Mouse (Mus musculus) liver, embryonic 12.5 days (tissue): ENCODE results near the gene Satb2. TPM values are rescaled to one million over a fixed set of nuclear protein-coding genes. Genes with fewer than 3 reads are reported as not detected.

ENCODE experiments used
- ATAC-seq: fragments of 200-750 bp; cut with Nextera tagmentation; 2 replicates; pipeline ENCODE4 v1.8.0; 2017; ENCODE audit warnings: moderate number of reproducible peaks, mild to moderate bottlenecking, moderate library complexity
- H3K27ac ChIP-seq: fragments of 300-500 bp; sonication (generic); 2 replicates; pipeline ENCODE4 v1.5.1; 2016; ENCODE audit warnings: mild to moderate bottlenecking
- H3K27me3 ChIP-seq: fragments of 300-500 bp; sonication (generic); replicated peaks from 2 replicates; pipeline ENCODE4 v1.6.1; 2016; ENCODE audit warnings: mild to moderate bottlenecking, moderate library complexity
- H3K36me3 ChIP-seq: fragments of 300-500 bp; sonication (generic); 2 replicates; pipeline ENCODE4 v1.6.1; 2016; ENCODE audit warnings: mild to moderate bottlenecking, moderate library complexity
- H3K4me1 ChIP-seq: fragments of 300-500 bp; sonication (generic); 2 replicates; pipeline ENCODE4 v1.6.1; 2016
- H3K4me2 ChIP-seq: fragments of 300-500 bp; sonication (generic); 2 replicates; pipeline ENCODE4 v1.6.1; 2016; ENCODE audit warnings: mild to moderate bottlenecking, moderate library complexity
- H3K4me3 ChIP-seq: fragments of 300-500 bp; sonication (generic); 2 replicates; pipeline ENCODE4 v1.5.1; 2016; ENCODE audit warnings: mild to moderate bottlenecking, moderate library complexity
- H3K9ac ChIP-seq: fragments of 300-500 bp; sonication (generic); 2 replicates; pipeline ENCODE4 v1.6.1; 2016; ENCODE audit warnings: mild to moderate bottlenecking, moderate library complexity
- H3K9me3 ChIP-seq: fragments of 300-500 bp; sonication (generic); replicated peaks from 2 replicates; pipeline ENCODE4 v1.6.1; 2016; ENCODE audit warnings: mild to moderate bottlenecking, moderate library complexity
- WGBS: fragments of 180-500 bp; shearing (Covaris S2); methylation state at CpG from one replicate; pipeline ENCODE4 v1.1.7; 2016; ENCODE audit not compliant: insufficient replicate concordance; 5-methylcytosine and 5-hydroxymethylcytosine counted together
- polyA plus RNA-seq: library from polyadenylated mRNA; unstranded; fragments of >200 nt; fragmentation: Nextera tagmentation; extraction: Ambion mirVana; gene quantifications from 2 replicates; pipeline ENCODE4 v1.2.1, GENCODE M21; 2016

The Satb2 gene
- polyA plus RNA-seq, 1 experiment from 2014 or later = 0.02 TPM

DNA sequence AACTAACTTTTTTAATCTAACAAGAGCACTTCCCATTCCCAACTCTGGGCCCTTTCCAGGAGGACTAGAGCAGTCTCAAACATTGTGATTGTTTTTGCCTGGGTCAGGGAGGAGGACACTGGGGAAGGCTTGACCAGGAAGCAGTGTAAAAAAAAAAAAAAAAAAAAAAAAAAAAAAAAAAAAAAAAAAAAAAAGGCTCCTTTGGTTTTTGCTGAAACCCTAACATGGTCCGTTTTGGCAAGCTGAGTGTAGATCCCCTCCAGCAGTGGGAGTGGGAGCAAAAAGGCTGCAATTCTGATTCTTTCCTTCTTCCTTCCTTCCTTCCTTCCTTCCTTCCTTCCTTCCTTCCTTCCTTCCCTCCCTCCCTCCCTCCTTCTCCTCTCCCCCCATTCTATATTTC, 3.1 kb upstream of the Satb2 start:
- no peak overlapping the region for H3K4me2 ChIP-seq
- no peak overlapping the region for H3K27ac ChIP-seq
- H3K4me3 ChIP-seq = no peak overlapping the region
- ATAC-seq = no peak
- no peak overlapping the region for H3K9ac ChIP-seq
- H3K9me3 ChIP-seq = no peaks in the 10 kb centered on the region
- H3K36me3 ChIP-seq = no peaks in the 10 kb centered on the region
- peaks cover 94% of the 10 kb centered on the region for H3K27me3 ChIP-seq
- 0% methylated on average over 1 of the region's 1 CpGs for WGBS
- no peaks in the 10 kb centered on the region for H3K4me1 ChIP-seq

DNA sequence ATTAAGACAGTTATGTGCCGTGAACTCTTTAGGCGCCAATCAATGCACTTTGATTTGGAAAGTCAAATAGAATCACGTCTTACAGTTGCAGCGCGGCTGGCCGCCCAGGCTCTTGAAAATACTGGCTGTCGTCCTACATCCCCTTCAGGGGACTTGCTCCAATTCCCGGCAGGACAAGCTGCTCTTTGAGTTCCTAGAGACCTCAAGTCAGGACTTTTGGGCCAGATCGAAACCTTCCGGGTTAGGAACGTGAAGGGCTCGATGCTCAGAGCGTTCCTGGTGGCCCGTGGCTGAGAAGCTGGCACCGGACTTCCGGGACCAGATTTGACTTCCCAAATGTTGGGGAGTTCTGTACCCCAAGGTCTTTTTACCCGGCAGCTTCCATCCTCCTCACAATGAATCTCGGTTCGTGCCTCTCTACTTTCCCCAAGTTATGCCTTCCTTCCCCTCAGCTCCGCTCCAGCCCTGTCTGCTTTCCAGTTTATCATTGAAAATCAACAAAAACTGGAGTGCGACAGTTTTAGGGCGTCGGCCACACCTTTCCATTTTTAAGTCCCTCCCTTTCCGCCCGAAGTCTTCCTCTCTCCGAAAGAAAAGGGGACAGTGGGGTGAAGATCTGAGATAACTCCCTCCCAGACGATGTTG, 2.3 kb upstream of the Satb2 start:
- H3K4me1 ChIP-seq = no peaks in the 10 kb centered on the region
- no peaks in the 10 kb centered on the region for H3K9me3 ChIP-seq
- no peak overlapping the region for H3K27ac ChIP-seq
- no peaks in the 10 kb centered on the region for H3K36me3 ChIP-seq
- WGBS = 1% methylated on average over 27 of the region's 27 CpGs
- H3K4me3 ChIP-seq = no peak overlapping the region
- peak overlapping the region; percentile 24; the same call in 1 of the 2 replicates for H3K4me2 ChIP-seq
- ATAC-seq = no peak
- no peak overlapping the region for H3K9ac ChIP-seq
- H3K27me3 ChIP-seq = peaks cover 95% of the 10 kb centered on the region

DNA sequence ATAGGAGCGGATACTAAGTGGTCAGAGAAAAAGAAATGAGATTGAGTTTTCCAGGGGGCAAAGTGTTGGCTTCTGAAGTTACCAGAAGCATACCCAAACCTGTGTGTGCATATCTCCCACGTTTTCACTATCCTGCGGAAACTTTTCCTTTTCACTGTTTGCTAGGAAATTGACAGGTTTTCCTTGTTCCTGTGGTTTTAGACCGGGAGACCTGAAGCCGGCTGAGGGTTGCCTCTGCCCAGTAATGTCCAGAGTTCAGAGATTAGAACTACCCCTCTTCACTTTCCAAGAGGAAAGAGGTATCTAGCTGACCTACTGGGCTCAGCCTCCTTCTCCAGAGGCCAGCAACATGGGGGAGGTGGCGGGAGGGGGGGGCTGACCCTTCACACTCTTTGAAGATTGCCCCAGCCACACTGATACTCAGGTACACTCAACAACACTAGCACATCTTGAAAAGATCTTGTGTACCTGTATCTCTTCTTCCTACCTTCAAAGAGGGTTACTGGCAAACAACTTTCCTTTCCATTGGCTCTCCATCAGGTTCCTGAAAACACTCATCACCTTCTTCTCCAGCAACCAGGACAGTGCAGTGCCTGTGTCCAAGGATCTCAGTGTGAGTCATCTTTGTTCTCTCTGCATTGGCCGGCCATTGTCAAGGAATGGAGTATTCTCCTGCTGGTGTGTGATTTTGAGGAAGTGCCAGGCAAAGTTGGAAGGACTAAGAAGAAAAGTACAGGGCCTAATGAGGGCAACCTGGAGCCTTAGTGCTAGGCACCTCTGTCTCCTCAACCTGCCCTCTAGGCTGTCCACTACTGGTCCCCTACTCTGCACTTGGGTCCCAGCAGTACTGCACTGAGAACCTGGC, 1.3 kb upstream of the Satb2 start:
- no peaks in the 10 kb centered on the region for H3K4me1 ChIP-seq
- no peak overlapping the region for H3K4me2 ChIP-seq
- no peak overlapping the region for H3K27ac ChIP-seq
- no peaks in the 10 kb centered on the region for H3K9me3 ChIP-seq
- WGBS = 3% methylated on average over 7 of the region's 7 CpGs
- no peaks in the 10 kb centered on the region for H3K36me3 ChIP-seq
- ATAC-seq = no peak
- no peak overlapping the region for H3K4me3 ChIP-seq
- peaks cover 92% of the 10 kb centered on the region for H3K27me3 ChIP-seq
- no peak overlapping the region for H3K9ac ChIP-seq

DNA sequence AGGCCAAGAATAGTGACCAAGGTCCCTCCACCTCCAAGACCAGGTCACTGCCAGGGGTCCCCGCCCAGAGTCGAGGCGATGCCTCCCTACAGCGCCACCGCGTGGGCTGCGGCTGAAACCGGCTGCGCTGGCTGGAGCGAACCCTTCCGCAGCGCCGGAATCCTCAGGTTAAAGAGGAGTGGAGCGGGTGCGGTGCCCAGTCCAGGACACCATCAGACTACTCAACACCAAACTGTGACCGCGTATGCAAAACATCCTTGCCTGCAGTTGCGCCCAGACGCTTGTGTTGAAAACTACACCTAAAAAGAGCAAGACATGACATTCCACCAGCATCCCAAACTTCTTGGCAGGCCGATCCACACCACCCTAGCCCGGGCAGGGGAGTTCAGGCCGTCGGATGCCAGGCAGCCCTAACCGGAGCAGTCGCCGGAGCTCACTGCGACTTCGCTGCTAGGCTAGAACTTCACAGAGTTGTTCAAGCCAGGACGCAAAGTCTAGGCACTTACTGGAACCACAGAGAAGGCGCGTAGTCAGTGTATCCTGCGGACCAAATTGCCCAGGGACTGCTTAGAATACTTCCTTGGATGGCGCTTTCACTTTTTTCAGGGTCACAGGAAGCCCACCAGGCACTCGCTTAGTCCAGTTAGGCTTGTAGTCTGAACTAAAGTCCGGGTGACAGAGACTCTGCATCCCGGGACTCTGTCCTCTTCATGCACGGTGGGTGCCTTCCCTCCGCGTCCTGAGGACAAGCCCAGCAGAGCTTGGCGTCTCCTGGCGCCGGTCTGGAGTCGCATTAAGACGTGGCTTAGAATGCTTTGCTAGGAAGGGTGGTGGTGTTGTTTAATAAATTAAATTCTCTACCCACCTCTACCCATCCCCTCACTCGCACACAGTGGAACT, 999 bp downstream of the Satb2 start:
- no peak for ATAC-seq
- Histone ChIP-seq H3K9ac (no peak overlapping the region), H3K27ac (no peak overlapping the region), H3K27me3 (peaks cover 87% of the 10 kb centered on the region), H3K4me1 (no peaks in the 10 kb centered on the region), H3K4me2 (peak overlapping the region; percentile 37), H3K9me3 (no peaks in the 10 kb centered on the region), H3K36me3 (no peaks in the 10 kb centered on the region), H3K4me3 (0 out of 2 replicates have a peak overlapping the region, but pooled peaks have one; percentile 17)
- WGBS = 1% methylated on average over 45 of the region's 45 CpGs

DNA sequence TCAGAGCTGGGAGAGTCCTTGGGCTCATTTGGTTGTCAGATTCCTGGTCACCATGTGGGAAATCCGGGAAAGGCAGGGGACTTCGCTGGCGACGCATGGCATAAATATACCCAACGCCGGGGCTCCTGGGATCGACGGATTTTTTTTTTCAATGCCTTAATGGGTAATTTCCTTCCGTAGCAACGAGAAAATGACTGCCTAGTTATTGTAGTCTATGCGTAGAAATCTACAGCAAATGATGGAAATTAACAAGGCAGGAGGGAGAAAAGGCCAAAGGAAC, 1.7 kb downstream of the Satb2 start:
- no peak overlapping the region for H3K4me3 ChIP-seq
- H3K9me3 ChIP-seq = no peaks in the 10 kb centered on the region
- H3K27me3 ChIP-seq = peaks cover 87% of the 10 kb centered on the region
- H3K27ac ChIP-seq = no peak overlapping the region
- 3% methylated on average over 11 of the region's 11 CpGs for WGBS
- H3K4me2 ChIP-seq = peak overlapping the region; percentile 37
- H3K9ac ChIP-seq = no peak overlapping the region
- no peaks in the 10 kb centered on the region for H3K36me3 ChIP-seq
- ATAC-seq = no peak
- H3K4me1 ChIP-seq = no peaks in the 10 kb centered on the region; the same call in 1 of the 2 replicates

DNA sequence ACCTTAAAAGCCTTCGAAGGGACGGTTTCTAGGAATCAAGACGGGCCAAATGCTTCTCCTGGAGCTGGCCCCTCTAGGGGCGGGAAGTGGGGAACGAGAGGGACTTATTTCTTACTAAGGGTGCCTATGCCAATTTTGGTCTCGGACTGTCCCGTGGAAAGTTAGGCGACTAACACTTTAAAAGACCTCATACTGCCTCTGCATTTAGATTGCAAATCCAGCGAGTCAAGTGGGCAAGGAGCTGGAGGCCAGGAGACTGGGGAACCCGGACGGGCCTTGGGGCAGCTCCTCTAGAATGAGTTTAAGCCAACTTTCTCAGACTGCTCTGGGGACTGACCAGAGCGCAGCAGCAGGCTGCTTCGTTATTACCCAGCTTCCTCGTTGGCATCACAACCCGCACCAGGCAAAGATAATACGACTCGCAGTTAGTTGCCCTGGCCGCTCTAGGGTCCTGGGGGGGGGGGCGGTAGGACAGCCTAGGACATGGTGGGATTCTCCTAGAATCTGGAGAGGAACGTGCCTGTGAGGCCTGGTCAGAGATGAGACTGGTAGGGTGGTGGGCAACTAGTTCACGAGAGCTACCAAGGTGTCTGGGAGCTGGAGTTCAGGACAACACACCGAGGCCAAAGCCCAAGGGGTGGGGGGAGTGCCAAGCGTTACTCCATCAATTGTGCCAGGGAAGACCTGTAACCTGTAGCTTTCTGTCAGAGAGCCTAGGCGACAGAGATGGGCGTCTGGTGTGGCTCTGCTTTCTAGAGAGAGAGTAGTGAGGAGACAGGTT, 2.2 kb downstream of the Satb2 start:
- no peak overlapping the region for H3K27ac ChIP-seq
- no peak overlapping the region for H3K9ac ChIP-seq
- 3% methylated on average over 25 of the region's 25 CpGs for WGBS
- ATAC-seq = no peak
- H3K27me3 ChIP-seq = peaks cover 87% of the 10 kb centered on the region
- no peaks in the 10 kb centered on the region for H3K9me3 ChIP-seq
- H3K4me1 ChIP-seq = peaks cover 3% of the 10 kb centered on the region; the same call in 1 of the 2 replicates
- H3K4me3 ChIP-seq = no peak overlapping the region
- H3K36me3 ChIP-seq = no peaks in the 10 kb centered on the region
- no peak overlapping the region for H3K4me2 ChIP-seq

DNA sequence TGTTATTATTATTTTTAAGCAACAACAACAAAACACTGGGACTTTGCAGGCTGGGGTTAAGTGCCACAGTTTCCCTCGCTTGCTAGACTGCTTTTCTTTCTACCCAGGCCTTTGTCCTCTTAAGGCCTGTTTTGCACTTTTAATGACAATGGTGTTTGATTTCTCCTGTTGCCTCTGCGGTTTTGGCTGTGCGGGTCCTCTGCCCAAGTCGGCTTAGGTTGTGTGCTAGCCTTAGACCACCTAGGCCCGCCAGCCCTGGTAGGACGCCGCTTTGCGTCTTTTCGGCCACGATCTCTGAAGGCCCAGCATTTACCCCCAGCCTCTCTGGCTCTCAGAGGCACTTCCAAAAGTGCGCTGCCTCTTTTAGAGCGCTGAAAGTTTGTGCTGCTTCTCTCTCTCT, 2.9 kb downstream of the Satb2 start:
- no peak overlapping the region for H3K27ac ChIP-seq
- WGBS = 5% methylated on average over 12 of the region's 12 CpGs
- H3K36me3 ChIP-seq = no peaks in the 10 kb centered on the region
- no peak for ATAC-seq
- no peaks in the 10 kb centered on the region for H3K9me3 ChIP-seq
- H3K4me3 ChIP-seq = no peak overlapping the region
- H3K4me2 ChIP-seq = no peak overlapping the region
- H3K9ac ChIP-seq = no peak overlapping the region
- H3K27me3 ChIP-seq = peaks cover 87% of the 10 kb centered on the region
- peaks cover 5% of the 10 kb centered on the region; the same call in 1 of the 2 replicates for H3K4me1 ChIP-seq

DNA sequence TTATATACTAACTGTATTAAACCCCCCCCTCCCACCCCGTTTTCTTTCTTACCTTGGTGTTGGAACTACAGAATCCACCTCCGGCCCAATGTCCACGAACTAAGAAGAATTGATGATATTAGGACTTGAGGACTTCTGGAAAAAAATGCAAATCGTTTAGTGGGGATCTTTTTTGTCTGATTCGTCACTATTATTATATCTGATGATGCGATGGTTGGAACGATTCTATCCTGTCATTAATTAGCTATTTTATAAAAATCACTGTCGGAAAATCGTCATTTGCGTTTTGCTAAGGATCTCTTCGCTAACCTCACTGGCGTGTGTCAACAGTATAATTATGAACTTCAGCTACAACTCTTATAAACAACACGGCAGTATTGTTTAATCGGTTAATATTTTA, 4.3 kb downstream of the Satb2 start:
- no peak overlapping the region for H3K4me2 ChIP-seq
- WGBS = 8% methylated on average over 14 of the region's 14 CpGs
- H3K4me1 ChIP-seq = peaks cover 8% of the 10 kb centered on the region; the same call in 1 of the 2 replicates
- peaks cover 88% of the 10 kb centered on the region for H3K27me3 ChIP-seq
- no peak overlapping the region for H3K9ac ChIP-seq
- no peak for ATAC-seq
- no peak overlapping the region for H3K27ac ChIP-seq
- no peaks in the 10 kb centered on the region for H3K36me3 ChIP-seq
- no peaks in the 10 kb centered on the region for H3K9me3 ChIP-seq
- no peak overlapping the region for H3K4me3 ChIP-seq

DNA sequence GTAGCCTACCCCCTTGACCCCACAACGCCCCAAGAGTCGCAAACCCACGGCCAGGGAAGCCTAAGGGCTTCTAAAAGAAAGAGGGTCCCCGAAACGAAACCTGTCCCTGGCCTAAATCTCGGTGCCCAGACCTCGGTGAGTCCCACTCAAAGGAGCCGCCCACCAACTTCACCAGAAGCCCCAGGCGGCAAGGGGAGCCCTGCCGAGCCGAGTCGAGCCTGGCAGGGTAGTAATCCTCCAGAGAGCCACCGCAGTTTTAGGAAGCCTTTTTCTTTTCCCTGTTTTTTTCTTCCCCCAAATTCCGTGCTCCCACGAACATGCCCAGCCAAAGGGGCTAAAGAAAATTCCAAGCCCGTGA, 4.9 kb downstream of the Satb2 start:
- Histone ChIP-seq H3K36me3 (no peaks in the 10 kb centered on the region), H3K4me3 (peak overlapping the region; percentile 64), H3K4me2 (peak overlapping the region; percentile 84), H3K4me1 (peaks cover 8% of the 10 kb centered on the region; the same call in 1 of the 2 replicates), H3K9ac (no peak overlapping the region), H3K27ac (no peak overlapping the region), H3K27me3 (peaks cover 92% of the 10 kb centered on the region), H3K9me3 (no peaks in the 10 kb centered on the region)
- WGBS = under 1% methylated on average over 16 of the region's 16 CpGs
- ATAC-seq = no peak

DNA sequence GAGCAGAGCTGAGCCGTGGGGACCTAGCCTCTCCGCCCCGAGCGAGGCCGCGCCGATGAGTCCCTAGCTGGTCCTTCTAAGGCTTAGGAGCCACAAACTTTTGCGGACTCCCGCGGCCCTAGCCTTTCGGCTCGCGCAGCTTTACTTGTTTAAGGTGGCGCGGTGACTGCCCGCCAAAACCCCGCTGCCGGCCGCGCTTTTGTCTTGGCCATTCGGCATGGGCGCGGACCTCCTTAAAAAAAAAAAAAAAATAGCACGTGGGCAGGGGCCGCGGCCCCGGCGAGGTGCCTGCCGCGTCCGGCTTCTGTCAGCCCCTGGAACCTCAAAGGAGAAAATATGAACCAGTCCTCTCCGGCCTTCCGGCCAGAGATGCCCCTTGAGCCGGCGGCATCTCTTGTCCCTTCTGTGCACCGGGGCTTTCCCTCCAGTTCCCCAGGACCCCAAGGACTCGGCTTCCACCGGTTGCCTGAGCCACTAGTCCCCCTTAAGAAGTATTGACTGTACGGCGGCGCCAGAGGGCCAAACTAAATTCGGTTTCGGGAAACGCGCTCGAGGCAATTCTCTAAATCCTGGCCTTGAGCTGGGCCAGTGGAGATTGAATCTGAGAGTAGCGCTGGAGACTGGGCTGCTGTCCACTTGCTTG, 5.4 kb downstream of the Satb2 start:
- H3K9me3 ChIP-seq = no peaks in the 10 kb centered on the region
- H3K4me3 ChIP-seq = peak overlapping the region; percentile 64
- peak; percentile 46; the same call in 1 of the 2 replicates for ATAC-seq
- peaks cover 92% of the 10 kb centered on the region for H3K27me3 ChIP-seq
- under 1% methylated on average over 46 of the region's 47 CpGs for WGBS
- H3K9ac ChIP-seq = peak overlapping the region; percentile 58
- H3K4me2 ChIP-seq = peak overlapping the region; percentile 84
- H3K4me1 ChIP-seq = peaks cover 8% of the 10 kb centered on the region; the same call in 1 of the 2 replicates
- no peaks in the 10 kb centered on the region for H3K36me3 ChIP-seq
- H3K27ac ChIP-seq = no peak overlapping the region
